Mouse (Mus musculus): Measurements from ENCODE around the gene Anks1.
A peak's percentile ranks its signal among the peaks of the same experiment; 100 is the strongest.

Gene Anks1

DNA sequence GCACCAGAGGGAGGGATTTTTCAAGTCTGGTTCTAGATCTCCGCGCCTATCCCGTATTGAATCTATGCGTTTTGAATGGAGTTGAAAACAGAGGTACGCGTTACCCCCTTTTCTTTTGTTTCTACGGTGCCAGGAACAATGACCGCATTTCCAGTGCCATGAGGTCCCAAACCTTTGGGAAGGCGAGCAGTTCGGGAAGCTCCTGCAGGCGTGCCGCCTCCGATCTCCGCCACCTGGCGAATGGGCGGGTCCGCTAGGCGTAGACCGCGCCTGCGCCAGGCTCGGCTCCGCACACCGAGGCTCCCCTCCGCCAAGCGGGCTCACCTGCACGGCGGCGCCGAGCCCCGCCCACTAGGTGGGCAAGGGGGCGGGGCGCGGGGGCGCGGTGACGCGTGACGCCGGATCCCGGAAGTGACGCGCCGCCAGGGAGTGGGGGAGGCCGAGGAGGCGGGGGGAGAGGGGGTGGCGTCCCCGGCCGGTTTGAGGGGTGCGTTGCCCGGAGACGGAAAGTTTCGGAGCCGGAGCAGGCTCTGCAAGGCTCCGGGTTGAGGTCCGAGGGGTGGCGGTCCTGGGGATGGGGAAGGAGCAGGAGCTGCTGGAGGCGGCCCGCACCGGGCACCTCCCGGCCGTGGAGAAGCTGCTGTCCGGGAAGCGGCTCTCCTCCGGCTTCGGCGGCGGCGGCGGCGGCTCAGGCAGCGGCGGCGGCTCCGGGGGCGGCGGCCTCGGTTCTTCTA is at the start of gene Anks1:
Gene Anks1, plus strand, starts transcription at position 419 of the 734 bp plus-strand sequence.
- peak; percentile 90 for DNase-seq (ENCODE audit: extremely low spot score)

DNA sequence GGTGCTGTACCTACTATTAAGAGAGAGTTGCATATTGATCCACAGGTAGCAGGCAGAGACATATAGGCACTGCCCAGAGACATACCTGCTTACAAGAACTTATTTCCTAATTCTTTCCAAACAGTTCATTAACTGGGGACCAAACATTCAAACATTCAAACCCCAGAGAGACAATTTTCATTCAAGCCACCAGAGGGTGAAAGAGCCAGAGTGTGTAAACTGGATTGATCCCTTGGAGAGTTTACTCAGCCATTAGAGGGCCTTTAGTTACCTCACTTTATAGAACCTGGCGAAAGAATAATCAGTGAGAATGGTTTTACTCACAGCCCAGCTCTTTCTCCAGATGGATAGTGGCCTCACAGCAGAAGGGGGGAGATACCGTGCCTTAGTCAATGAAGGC is 43.6 kb upstream of the Anks1 start:
- no peak for DNase-seq (ENCODE audit: extremely low spot score)

DNA sequence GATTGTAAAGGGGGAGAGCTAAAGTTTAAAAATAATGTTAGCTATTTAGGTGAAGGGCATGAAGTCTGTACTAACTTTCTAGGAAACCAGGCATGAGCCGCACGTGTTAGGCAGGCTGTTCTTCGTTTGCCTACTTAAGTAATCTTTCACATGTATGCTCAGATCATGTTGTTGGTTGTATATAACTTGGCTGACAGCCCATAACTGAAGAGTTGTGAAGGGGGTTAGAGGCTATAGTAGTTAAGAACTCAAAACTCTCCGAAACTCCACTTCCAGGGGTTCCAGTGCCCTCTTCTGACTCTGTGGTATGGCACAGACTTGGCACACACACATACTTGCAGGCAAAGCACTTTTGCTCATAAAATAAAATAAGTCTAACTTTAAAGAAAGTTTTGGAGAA is 42.4 kb upstream of the Anks1 start:
- DNase-seq (ENCODE audit: extremely low spot score): no peak

DNA sequence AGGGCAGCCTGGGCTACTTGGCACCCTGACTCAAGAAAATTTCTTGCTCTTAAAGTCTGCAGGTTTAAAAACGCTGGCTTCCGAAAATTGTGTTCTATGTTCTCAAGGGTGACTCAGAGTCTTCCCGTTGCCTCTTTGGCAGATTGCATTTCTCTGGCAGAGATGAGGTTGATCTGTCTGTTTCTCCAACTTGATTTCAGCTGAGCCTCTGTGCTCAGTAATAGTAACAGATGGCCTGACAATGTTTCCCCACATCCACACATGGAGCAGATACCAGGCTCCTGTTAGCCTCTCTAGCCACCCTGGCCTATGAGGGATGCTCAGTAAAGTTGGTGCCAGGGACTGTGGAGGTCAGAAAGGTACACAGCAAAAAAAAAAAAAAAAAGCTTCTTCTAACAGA is 37.3 kb upstream of the Anks1 start:
- no peak for DNase-seq (ENCODE audit: extremely low spot score)

DNA sequence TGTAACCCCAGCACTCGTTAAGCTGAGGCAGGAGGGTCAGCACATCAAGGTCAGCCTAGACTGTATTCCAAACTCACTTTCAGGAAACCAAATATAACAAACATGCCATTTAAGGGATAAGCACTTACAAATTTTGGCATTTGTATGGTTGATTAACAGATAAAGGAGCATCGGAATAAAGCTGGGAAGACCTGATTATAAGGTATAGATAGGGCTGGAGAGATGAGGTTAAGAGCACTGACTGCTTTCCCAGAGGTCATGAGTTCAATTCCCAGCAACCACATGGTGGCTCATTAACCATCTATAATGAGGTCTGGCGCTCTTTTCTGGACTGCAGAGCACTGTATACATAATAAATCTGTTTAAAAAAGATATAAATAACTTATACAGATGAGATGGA is 35.5 kb upstream of the Anks1 start:
- DNase-seq (ENCODE audit: extremely low spot score): no peak

DNA sequence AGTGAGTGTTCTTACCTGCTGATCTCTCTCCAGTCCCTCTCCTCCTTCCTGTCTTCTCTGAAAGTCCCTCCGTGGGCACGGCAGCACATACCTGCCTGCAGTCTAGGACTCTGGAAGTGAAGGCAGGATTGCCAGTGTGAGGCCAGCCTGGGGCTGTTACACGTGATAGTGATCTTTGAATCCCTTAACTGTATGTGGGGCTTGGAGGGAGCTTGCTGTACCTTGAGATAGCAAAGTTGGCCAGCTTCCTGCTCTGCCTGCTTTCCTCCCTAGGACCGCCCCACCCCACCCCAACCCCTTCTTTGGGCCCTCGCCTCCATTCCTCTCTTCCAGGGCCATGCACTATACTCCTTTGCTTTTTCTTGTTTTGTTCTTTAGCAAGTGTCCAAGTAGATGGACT is 34.6 kb upstream of the Anks1 start:
- DNase-seq (ENCODE audit: extremely low spot score): no peak

DNA sequence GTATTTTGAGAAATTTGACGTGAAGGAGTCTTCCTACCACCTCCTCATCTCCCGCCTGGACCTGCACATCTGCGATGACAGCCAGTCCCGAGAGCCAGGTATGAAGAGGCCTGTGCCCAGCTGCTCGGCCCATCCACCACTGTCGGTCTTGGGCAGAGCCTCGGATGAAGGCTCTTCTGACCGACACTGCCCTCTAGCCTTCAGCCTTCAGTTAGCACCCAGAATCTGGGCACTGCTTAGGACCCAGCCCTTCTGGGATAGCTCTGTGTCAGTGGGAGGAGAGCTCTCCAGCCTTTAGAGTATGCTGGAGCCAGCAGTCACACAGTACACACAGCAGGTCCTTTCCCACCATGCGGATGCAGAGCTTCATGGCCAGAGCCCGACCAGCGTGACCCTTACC is 27.6 kb upstream of the Anks1 start:
- DNase-seq (ENCODE audit: extremely low spot score): no peak

DNA sequence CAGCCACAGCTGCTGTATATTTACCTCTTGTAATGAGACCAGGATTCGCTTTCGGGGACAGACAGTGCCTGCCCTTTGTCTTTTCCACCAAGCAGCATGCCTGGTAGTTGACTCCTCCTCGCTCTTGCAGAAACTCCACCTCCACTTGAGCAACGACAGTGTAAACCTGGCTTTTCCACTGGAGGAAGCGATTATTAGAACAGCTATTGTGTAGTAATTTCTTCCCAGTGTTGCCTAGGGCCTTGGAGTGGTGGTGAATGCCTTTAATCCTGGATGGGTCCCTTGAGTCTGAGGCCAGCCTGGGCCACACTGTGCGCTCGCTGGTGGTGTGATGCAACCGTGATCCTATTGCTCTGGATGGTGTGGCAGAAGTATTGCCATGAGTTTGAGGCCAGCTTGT is 26.0 kb upstream of the Anks1 start:
- DNase-seq (ENCODE audit: extremely low spot score): no peak

DNA sequence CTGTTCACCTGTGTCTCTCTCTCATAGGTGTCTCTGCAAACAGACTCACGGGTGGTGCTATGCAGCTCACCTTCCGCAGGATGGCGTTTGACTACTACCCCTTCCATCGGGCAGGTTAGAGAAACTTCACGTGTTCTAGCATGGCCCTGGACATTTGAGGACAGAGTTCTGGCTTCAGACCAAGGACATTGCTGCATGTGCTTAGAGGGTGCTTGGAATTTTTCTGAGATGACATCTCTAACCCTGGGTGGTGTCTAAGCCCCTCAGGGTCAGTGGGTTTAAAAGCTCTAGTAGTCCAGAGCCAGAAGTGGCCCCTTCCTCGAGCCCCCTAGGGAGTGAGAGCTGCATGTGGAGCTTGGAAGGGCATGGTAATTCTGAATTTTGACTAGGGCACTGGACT is 25.1 kb upstream of the Anks1 start:
- DNase-seq (ENCODE audit: extremely low spot score): no peak

DNA sequence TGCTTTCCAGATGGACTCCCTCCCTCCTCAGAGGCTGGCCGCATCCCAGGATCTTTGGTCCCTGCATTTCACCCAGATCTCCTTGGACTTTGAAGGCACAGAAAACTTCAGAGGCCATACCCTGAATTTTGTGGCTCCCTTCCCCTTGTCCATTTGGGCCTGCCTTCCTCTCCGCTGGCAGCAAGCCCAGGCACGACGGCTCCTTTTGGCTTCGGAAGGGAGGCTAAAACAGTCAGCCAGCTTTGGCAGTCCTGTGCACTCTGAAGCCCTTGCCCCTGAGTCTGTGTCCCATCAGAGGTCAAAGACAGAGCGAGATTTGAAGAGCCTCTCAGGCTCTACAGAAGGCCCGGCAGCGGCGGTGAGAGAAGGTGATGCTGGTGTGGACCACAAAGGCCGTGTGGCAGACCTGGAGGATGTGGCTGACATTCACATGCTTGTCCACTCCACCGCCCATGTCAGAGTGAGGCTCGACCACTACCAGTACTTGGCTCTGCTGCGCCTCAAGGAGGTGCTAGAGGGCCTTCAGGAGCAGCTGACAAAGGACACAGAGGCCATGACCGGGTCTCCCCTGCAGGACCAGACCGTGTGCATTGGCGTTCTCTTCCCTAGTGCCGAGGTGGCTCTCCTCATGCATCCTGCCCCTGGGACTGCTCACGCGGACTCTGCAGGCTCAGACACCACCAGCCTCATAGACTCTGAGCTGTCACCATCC is 22.5 kb upstream of the Anks1 start:
- DNase-seq (ENCODE audit: extremely low spot score): no peak

DNA sequence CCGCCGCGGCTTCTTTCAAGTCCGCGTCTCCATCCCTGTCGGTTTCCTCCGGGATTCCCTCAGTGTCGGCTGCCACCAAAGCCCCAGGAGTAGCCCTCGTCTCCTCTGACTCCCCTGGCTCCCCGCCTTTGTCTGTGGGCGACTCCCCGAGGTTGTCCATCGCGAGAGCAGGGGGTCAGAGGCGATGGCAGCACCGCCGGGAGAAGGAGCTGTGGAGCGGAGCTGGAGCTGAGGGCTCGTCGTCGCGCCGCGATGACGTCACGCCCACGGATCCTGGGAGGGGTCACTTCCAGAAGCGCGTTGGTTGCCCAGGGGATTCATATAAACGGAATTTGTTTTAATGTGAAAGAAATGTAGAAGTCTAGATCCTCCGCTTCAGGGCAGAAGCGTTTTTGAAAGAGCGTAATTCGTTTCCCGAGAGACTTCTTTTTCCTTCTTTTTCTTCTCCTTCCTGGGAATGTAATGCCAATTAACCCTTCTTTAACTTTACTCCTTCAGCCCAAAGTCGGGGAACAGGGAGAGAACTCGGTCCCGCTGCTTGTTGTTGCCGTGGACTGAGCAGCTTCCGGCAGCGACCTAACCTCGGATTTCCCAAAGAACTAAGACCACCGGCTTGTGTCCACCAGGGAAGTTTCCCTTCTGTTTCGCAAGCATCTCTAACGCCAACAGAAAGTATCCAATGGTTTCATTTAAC is 1.4 kb upstream of the Anks1 start:
- DNase-seq (ENCODE audit: extremely low spot score): peak; percentile 94

DNA sequence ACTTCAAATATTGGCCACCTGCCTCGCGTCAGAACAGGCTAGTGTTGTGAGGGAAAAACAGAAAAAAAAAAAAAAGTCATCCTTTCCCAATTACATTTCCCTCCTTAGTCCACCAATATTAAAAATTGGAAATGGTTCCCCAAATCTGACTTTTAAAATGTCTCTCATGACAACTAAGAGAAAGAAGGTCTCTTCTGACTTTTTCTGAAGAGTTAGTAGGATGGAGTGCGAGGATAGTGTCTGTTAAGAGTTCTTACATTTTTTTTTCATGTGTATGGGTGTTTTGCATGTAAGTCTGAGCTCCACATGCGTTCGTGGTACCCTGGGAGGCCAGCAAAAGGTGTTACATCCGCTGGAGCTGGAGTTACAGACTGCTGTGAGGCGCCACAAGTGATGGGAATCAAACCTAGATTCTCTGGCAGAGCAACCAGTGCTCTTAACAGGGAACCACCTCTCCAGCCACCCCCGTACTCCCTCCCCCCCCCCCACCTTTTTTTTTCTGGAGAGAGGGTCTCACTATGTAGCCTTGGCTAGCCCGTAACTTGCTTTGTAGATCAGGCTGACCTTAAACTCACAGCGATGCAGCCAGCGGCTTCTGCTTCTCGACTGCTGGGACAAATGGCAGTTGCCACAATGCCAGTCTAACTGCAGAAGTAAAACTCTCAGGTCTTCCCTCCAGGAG is 759 bp upstream of the Anks1 start:
- peak; percentile 39 for DNase-seq (ENCODE audit: extremely low spot score)

DNA sequence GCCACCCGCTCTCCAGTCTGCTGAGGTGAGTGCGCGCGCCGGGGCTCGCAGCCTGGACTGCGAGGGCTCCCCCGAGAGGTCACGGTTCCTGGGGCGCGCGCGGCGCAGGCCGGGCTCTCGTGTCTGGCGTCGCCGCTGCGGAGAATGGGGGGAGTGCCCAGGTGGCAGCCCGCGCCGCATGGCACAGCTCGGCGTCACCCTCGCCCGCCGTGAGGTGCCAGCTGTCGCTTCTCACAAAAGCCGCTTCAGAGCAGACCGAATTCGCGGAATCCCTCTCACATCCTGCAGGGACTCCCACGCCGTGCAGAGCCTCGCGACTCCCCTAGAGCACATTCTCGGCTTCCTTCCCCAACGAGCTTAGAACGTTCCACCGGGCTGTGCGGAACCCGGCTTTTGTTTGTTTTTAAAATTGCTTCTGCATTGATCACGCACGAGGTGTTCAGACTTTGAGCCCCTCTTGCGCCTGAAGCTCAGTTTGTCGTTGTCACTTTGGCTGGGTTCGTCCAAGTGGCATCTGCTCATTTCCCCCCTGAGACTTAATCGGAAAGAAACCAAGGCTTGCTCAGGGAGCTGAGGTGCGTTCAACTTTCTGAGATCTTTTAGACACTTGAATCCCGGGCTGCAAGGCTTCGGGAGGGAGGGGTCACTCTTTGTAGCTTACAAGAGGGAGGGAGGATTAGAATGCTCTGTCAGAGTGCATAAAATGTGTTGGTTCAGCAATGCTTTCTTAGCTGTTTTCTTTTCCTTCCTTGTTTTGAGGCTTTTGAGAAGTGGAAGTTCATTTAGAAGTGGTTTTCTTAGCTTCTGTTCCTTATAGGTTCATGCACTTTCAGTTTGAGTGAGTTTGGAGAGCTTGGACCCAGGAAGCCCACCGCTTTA is 755 bp downstream of the Anks1 start, which contains the start of gene Taf11:
Gene Taf11, minus strand, starts transcription at position 223 of the 879 bp plus-strand sequence.
- no peak for DNase-seq (ENCODE audit: extremely low spot score)

DNA sequence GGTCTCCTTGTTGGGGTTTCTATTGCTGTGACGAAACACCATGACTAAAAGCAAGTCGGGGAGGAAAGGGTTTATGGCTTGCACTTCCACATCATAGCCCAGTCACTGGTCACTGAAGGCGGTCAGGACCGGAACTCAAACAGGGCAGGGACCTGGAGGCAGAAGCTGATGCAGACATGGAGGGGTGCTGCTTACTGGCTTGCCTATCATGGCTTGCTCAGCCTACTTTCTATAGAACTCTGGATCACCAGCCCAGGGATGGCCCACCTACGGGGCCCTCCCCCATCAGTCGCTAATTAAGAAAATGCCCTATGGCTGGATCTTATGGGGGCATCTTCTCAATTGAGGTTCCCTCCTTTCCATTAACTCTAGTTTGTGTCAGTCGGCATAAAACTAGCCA is 2.3 kb downstream of the Anks1 start:
- no peak for DNase-seq (ENCODE audit: extremely low spot score)

DNA sequence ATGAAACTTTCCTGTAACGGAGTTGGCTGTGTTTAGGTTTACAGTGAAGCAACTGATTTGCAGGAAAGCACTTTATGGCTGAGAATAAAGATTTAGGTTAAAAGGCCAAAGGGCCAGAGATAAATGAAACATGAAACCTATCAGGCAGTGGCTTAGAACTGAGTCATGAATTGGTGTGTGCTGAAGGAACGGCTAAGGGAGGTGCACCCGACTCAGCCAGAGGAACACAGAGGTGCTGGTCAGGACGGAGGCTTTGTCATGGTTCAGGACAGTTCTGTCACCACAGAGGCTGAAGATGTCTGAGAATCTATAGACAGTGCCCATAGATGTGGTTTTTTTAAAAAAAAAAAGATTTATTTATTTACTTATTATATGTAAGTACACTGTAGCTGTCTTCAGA is 5.6 kb downstream of the Anks1 start:
- DNase-seq (ENCODE audit: extremely low spot score): no peak

DNA sequence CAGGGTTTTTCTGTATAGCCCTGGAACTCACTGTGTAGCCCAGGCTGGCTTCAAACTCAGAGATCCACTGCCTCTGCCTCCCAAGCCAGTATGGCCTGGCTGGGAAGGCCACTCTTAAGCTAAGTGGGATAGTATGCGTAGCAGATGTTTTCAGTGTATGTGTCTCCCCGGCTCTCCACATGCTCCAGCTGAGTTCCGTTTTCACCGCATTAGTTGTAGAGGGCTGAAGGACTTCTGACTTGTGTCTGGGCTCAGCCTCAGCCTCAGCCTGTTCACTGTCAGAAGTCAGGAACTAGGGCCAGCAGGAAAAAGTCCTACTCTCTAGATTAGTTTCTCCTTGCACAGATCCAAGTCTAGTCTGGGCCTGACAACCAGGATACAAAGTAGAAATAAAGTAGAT is 7.3 kb downstream of the Anks1 start:
- DNase-seq (ENCODE audit: extremely low spot score): no peak

DNA sequence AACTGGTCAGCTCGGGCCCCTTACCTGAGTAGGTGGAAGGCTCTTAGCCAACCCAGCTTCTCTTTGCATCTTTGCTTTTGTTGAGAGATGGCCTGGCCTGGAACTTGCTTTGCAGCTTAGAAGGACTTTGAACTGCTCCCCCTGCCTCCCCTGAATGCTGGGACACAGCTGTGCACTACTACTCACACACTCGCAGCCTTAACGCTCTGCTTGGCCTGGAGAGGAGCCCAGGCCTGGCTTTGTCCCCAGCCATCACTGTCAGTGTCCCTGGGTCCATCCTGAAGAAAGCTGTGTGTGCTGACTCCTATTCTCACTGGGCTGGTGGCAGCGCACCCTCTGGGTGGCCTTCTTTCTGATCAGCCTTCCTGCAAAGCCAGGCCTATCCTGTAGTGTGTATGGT is 11.6 kb downstream of the Anks1 start:
- no peak for DNase-seq (ENCODE audit: extremely low spot score)

DNA sequence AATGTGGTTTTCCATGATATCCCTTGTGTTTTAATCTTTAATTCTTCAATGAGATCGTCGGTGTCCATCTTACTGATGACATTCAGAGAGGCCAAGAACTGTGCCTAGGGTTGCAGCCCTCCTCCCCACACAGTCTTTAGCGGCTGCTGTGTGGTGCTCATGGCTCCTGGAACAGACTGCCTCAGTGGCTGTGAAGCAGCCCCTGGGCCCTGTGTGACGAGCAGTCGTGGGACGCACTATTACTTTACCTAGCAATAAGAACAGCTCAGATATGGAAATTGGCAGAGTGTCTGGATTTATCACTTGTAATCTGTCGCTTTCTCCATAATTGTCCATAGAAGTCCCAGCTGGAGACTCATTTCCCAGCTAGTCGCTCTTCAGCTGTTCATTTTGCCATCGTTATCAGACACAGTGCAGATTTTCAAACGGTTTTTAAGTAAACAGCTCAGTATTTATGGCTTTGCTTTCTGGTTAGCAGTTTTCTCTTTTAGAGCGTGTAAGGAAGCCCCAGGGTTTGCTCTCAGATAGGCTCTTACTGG is 13.1 kb downstream of the Anks1 start:
- no peak for DNase-seq (ENCODE audit: extremely low spot score)

DNA sequence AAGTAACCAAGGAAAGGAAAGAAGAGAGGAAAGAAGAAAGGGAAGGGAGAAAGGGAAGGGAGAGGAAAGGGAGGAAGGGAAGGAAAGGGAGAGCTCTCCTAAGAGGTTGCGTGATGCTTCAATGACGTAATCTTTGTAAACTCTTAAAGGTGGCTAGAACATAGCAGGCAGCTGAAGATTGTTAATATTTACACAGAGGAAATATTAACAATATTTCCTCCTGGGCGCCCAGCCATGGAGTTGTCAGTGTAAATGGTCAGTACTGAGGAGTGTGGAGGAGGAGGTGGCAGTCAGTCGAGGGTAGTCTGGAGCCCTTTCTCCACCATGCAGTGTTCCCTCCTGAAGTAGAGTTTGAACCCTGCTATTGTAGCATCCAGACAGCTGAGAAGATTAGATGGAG is 15.9 kb downstream of the Anks1 start:
- no peak for DNase-seq (ENCODE audit: extremely low spot score)

DNA sequence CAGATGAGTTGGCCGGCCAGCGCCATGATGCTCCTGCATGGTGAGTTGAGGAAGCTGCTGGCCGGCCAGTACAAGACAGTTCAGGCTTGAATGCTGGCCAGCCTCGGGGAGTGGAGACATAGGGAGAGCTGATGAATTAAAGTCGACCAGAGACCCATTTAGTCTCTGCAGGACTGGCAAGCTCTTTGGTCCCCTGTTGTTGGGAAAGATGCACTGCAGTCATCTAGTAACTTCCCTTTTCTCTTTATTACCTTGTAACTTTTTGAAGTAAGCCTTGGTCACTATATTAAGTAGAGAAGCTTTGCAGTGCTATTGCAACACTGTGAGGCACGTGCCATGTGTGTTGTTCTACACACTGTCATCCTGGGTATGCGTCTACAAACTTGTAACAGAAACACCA is 16.4 kb downstream of the Anks1 start:
- no peak for DNase-seq (ENCODE audit: extremely low spot score)

DNA sequence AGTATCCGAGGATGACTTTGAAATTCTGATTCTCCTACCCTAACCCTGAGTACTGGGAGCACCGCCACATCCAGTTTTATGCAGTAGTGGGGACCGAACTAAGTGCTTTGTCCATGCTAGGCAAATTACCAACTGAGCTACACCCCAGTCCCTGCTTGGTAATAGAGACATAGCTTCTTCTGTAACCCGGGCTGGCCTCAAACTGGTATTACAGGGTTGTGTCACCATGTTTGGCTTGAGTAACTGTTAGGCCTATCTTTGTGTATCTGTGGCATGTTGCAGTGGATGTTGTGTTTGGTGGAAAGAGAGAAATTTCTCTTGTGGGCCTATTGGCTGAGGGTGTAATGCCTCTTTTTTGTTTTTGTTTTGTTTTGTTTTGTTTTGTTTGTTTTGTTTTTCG is 21.2 kb downstream of the Anks1 start:
- DNase-seq (ENCODE audit: extremely low spot score): no peak
